Mouse (Mus musculus): Measurements from ENCODE around the gene Gnb2. TPM values are rescaled to one million over a fixed set of nuclear protein-coding genes. Genes with fewer than 3 reads are reported as not detected.
A peak's percentile ranks its signal among the peaks of the same experiment; 100 is the strongest.

Gnb2 gene
- polyA plus RNA-seq, 1 experiment from 2014 or later, result 294 TPM

GRCm38 (mm10) chr5:137561556-137561955, 28.2 kb upstream of the Gnb2 start:
- H3K4me1 ChIP-seq, result no peaks in the 10 kb centered on the region
- 57% methylated on average over 6 of the region's 6 CpGs for WGBS
- DNase-seq (ENCODE audit: low spot score), result no peak
- no peak overlapping the region for H3K4me3 ChIP-seq
- H3K36me3 ChIP-seq, result no peaks in the 10 kb centered on the region
- H3K9me3 ChIP-seq, result no peaks in the 10 kb centered on the region
- no peak overlapping the region for H3K27ac ChIP-seq
- H3K27me3 ChIP-seq (ENCODE audit: insufficient read depth, poor library complexity, severe bottlenecking), result peaks cover 9% of the 10 kb centered on the region; the same call in 1 of the 2 replicates

- Histone ChIP-seq H3K4me1 (peaks cover 6% of the 10 kb centered on the region; the same call in 1 of the 2 replicates), H3K9me3 (no peaks in the 10 kb centered on the region), H3K4me3 (no peak overlapping the region), H3K36me3 (no peaks in the 10 kb centered on the region), H3K27ac (no peak overlapping the region), H3K27me3 (ENCODE audit: insufficient read depth, poor library complexity, severe bottlenecking) (peaks cover 25% of the 10 kb centered on the region)
- WGBS, result 37% methylated on average over 11 of the region's 11 CpGs
- peak; percentile 48 for DNase-seq (ENCODE audit: low spot score)
Observed at GRCm38 (mm10) chr5:137553898-137554297, 20.6 kb upstream of the Gnb2 start.

- H3K4me3 ChIP-seq, result peak within 1 kb of the TSS; percentile 40
- 1% methylated on average over 37 of the region's 37 CpGs for WGBS
Observed at GRCm38 (mm10) chr5:137553411-137553837, 20.1 kb upstream of the Gnb2 start, which contains the start of gene Actl6b. Gene Actl6b (plus strand): TSS chr5:137553517.

GRCm38 (mm10) chr5:137553000-137553399, 19.7 kb upstream of the Gnb2 start:
- no peak for DNase-seq (ENCODE audit: low spot score)
- Histone ChIP-seq H3K9me3 (no peaks in the 10 kb centered on the region), H3K36me3 (no peaks in the 10 kb centered on the region), H3K4me3 (peak overlapping the region; percentile 40), H3K4me1 (peaks cover 6% of the 10 kb centered on the region; the same call in 1 of the 2 replicates), H3K27me3 (ENCODE audit: insufficient read depth, poor library complexity, severe bottlenecking) (peaks cover 25% of the 10 kb centered on the region), H3K27ac (no peak overlapping the region)
- 33% methylated on average over 6 of the region's 6 CpGs for WGBS

More at GRCm38 (mm10) chr5:137553411-137553837, 20.1 kb upstream of the Gnb2 start, which contains the start of gene Actl6b:
- H3K9me3 ChIP-seq, result no peaks in the 10 kb centered on the region
- DNase-seq (ENCODE audit: low spot score), result peak; percentile 87
- peaks cover 6% of the 10 kb centered on the region; the same call in 1 of the 2 replicates for H3K4me1 ChIP-seq
- no peaks in the 10 kb centered on the region for H3K36me3 ChIP-seq
- peaks cover 25% of the 10 kb centered on the region for H3K27me3 ChIP-seq (ENCODE audit: insufficient read depth, poor library complexity, severe bottlenecking)
- no peak within 1 kb of the TSS for H3K27ac ChIP-seq

GRCm38 (mm10) chr5:137551119-137551518, 17.8 kb upstream of the Gnb2 start:
- DNase-seq (ENCODE audit: low spot score), result peak; percentile 70
- Histone ChIP-seq H3K27ac (no peak overlapping the region), H3K36me3 (no peaks in the 10 kb centered on the region), H3K4me3 (no peak overlapping the region), H3K9me3 (no peaks in the 10 kb centered on the region), H3K27me3 (ENCODE audit: insufficient read depth, poor library complexity, severe bottlenecking) (peaks cover 25% of the 10 kb centered on the region), H3K4me1 (peaks cover 6% of the 10 kb centered on the region; the same call in 1 of the 2 replicates)
- 70% methylated on average over 5 of the region's 5 CpGs for WGBS

- no peaks in the 10 kb centered on the region for H3K9me3 ChIP-seq
- 75% methylated on average over 2 of the region's 2 CpGs for WGBS
Observed at GRCm38 (mm10) chr5:137549840-137550239, 16.5 kb upstream of the Gnb2 start.

GRCm38 (mm10) chr5:137545596-137545995, 12.3 kb upstream of the Gnb2 start:
- peak; percentile 51 for DNase-seq (ENCODE audit: low spot score)
- no peaks in the 10 kb centered on the region for H3K36me3 ChIP-seq
- no peaks in the 10 kb centered on the region for H3K4me1 ChIP-seq
- no peak overlapping the region for H3K4me3 ChIP-seq
- no peaks in the 10 kb centered on the region for H3K9me3 ChIP-seq
- H3K27me3 ChIP-seq (ENCODE audit: insufficient read depth, poor library complexity, severe bottlenecking), result no peaks in the 10 kb centered on the region; the same call in 1 of the 2 replicates
- WGBS, result 64% methylated on average over 4 of the region's 4 CpGs
- no peak overlapping the region for H3K27ac ChIP-seq

More at GRCm38 (mm10) chr5:137549840-137550239, 16.5 kb upstream of the Gnb2 start:
- Histone ChIP-seq H3K27ac (no peak overlapping the region), H3K4me1 (peaks cover 6% of the 10 kb centered on the region; the same call in 1 of the 2 replicates), H3K4me3 (no peak overlapping the region), H3K27me3 (ENCODE audit: insufficient read depth, poor library complexity, severe bottlenecking) (peaks cover 21% of the 10 kb centered on the region), H3K36me3 (no peaks in the 10 kb centered on the region)
- no peak for DNase-seq (ENCODE audit: low spot score)

GRCm38 (mm10) chr5:137544926-137545325, 11.6 kb upstream of the Gnb2 start:
- Histone ChIP-seq H3K4me1 (no peaks in the 10 kb centered on the region), H3K9me3 (no peaks in the 10 kb centered on the region), H3K27me3 (ENCODE audit: insufficient read depth, poor library complexity, severe bottlenecking) (no peaks in the 10 kb centered on the region; the same call in 1 of the 2 replicates), H3K4me3 (no peak overlapping the region), H3K36me3 (no peaks in the 10 kb centered on the region), H3K27ac (no peak overlapping the region)
- peak; percentile 63 for DNase-seq (ENCODE audit: low spot score)
- WGBS, result 65% methylated on average over 6 of the region's 6 CpGs

GRCm38 (mm10) chr5:137541768-137542540, 8.6 kb upstream of the Gnb2 start:
- no peaks in the 10 kb centered on the region for H3K4me1 ChIP-seq
- peak; percentile 17 for DNase-seq (ENCODE audit: low spot score)
- peaks cover 4% of the 10 kb centered on the region for H3K27me3 ChIP-seq (ENCODE audit: insufficient read depth, poor library complexity, severe bottlenecking)
- no peak overlapping the region for H3K27ac ChIP-seq
- H3K36me3 ChIP-seq, result no peaks in the 10 kb centered on the region
- 74% methylated on average over 5 of the region's 5 CpGs for WGBS
- no peak overlapping the region for H3K4me3 ChIP-seq
- no peaks in the 10 kb centered on the region for H3K9me3 ChIP-seq

- 67% methylated on average over 6 of the region's 6 CpGs for WGBS
Observed at GRCm38 (mm10) chr5:137540991-137541390, 7.7 kb upstream of the Gnb2 start.

GRCm38 (mm10) chr5:137539291-137539801, 6.0 kb upstream of the Gnb2 start:
- H3K36me3 ChIP-seq, result no peaks in the 10 kb centered on the region
- no peaks in the 10 kb centered on the region for H3K9me3 ChIP-seq
- 75% methylated on average over 7 of the region's 7 CpGs for WGBS
- no peak overlapping the region for H3K4me3 ChIP-seq
- H3K27me3 ChIP-seq (ENCODE audit: insufficient read depth, poor library complexity, severe bottlenecking), result peaks cover 4% of the 10 kb centered on the region
- peak; percentile 62 for DNase-seq (ENCODE audit: low spot score)
- no peak overlapping the region for H3K27ac ChIP-seq
- H3K4me1 ChIP-seq, result no peaks in the 10 kb centered on the region

More at GRCm38 (mm10) chr5:137540991-137541390, 7.7 kb upstream of the Gnb2 start:
- Histone ChIP-seq H3K27me3 (ENCODE audit: insufficient read depth, poor library complexity, severe bottlenecking) (peaks cover 4% of the 10 kb centered on the region), H3K9me3 (no peaks in the 10 kb centered on the region), H3K36me3 (no peaks in the 10 kb centered on the region), H3K27ac (no peak overlapping the region), H3K4me1 (no peaks in the 10 kb centered on the region), H3K4me3 (no peak overlapping the region)
- peak; percentile 53 for DNase-seq (ENCODE audit: low spot score)

GRCm38 (mm10) chr5:137537461-137537860, 4.2 kb upstream of the Gnb2 start:
- Histone ChIP-seq H3K4me1 (peaks cover 5% of the 10 kb centered on the region; the same call in 1 of the 2 replicates), H3K27me3 (ENCODE audit: insufficient read depth, poor library complexity, severe bottlenecking) (peaks cover 4% of the 10 kb centered on the region; the same call in 1 of the 2 replicates), H3K4me3 (no peak overlapping the region), H3K36me3 (no peaks in the 10 kb centered on the region), H3K9me3 (no peaks in the 10 kb centered on the region), H3K27ac (no peak overlapping the region)
- WGBS, result 53% methylated on average over 4 of the region's 4 CpGs
- peak; percentile 61 for DNase-seq (ENCODE audit: low spot score)

- peaks cover 4% of the 10 kb centered on the region; the same call in 1 of the 2 replicates for H3K27me3 ChIP-seq (ENCODE audit: insufficient read depth, poor library complexity, severe bottlenecking)
- no peak overlapping the region for H3K4me3 ChIP-seq
- H3K9me3 ChIP-seq, result no peaks in the 10 kb centered on the region
- no peak overlapping the region for H3K27ac ChIP-seq
- 81% methylated on average over 9 of the region's 9 CpGs for WGBS
- H3K36me3 ChIP-seq, result no peaks in the 10 kb centered on the region
- peaks cover 21% of the 10 kb centered on the region for H3K4me1 ChIP-seq
- DNase-seq (ENCODE audit: low spot score), result peak; percentile 35
Observed at GRCm38 (mm10) chr5:137535318-137535717, 2.0 kb upstream of the Gnb2 start.

Data from heart, embryonic 10.5 days (tissue).